In genomic region chr19:23273355-23274053, GRCm38 (mm10) we compare ENCODE assay signal across 8 mouse cellular contexts. TPM values are rescaled to one million over a fixed set of nuclear protein-coding genes. Genes with fewer than 3 reads are reported as not detected.
DNase-seq lines count a peak whose midpoint lies in the region; ATAC-seq lines count a peak whose summit lies in the region.

TSS of gene Smc5 (minus strand) at chr19:23273897.

- peak within 1 kb of the TSS; percentile 92 for H3K9ac ChIP-seq in intestine, embryonic 14.5 days (ENCODE audit: low read length)

- ATAC-seq in intestine, embryonic 14.5 days (replicated peaks; ENCODE audit: low FRiP score, low TSS enrichment, low read depth) = peak; percentile 96
- ATAC-seq in megakaryocyte progenitor cell, adult 5-6 weeks (replicated peaks; ENCODE audit: poor library complexity) = peak; percentile 95

- intact Hi-C loops in gastrocnemius, postnatal 14 days (cut with DNase I; ENCODE audit: low total_unique reads) = no loop called here
- intact Hi-C loops in left cerebral cortex, postnatal 10 days (cut with DNase I) = no loop called here

- H3K4me3 ChIP-seq in intestine, embryonic 14.5 days (ENCODE audit: low read depth, low read length) = peak within 1 kb of the TSS; percentile 95

- H3K27me3 ChIP-seq in intestine, embryonic 14.5 days (replicated peaks; ENCODE audit: control insufficient read depth, insufficient read depth, low read length) = no peaks in the 10 kb centered on the region

- peaks cover 3% of the 10 kb centered on the region for H3K36me3 ChIP-seq in intestine, embryonic 14.5 days (ENCODE audit: control insufficient read depth, insufficient read depth, low read length)

- WGBS in intestine, embryonic 14.5 days = under 1% methylated on average over 66 of the region's 69 CpGs

- H3K4me2 ChIP-seq in intestine, embryonic 14.5 days (ENCODE audit: low read length) = peak within 1 kb of the TSS; percentile 81

- peak within 1 kb of the TSS; percentile 77 for H3K27ac ChIP-seq in intestine, embryonic 14.5 days (ENCODE audit: low read depth)

- no peaks in the 10 kb centered on the region for H3K9me3 ChIP-seq in intestine, embryonic 14.5 days (ENCODE audit: control insufficient read depth, low read length)

- peak; percentile 96 to 97 for DNase-seq in adrenal gland, adult 18-20 months (ENCODE audit: low spot score in 2 of 2)
- DNase-seq in embryo, embryonic 10.5 days (ENCODE audit: low spot score) = peak; percentile 86
- peak; percentile 91 for DNase-seq in gastrocnemius, postnatal 14 days
- peak; percentile 94 for DNase-seq in intestine, embryonic 14.5 days (ENCODE audit: low spot score)
- peak; percentile 84 to 95 for DNase-seq in left cerebral cortex, postnatal 10 days (ENCODE audit: extremely low spot score in 1 of 2, low spot score in 2 of 2)
- DNase-seq in right cerebral cortex, postnatal 10 days (ENCODE audit: low spot score in 2 of 2) = peak; percentile 91 to 94
- DNase-seq in urinary bladder, postnatal 14 days (ENCODE audit: low spot score) = peak; percentile 92

- H3K4me1 ChIP-seq in intestine, embryonic 14.5 days (replicated peaks; ENCODE audit: control insufficient read depth, insufficient read depth, low read length) = peaks cover 8% of the 10 kb centered on the region

RNA-seq across cellular contexts. Expression of gene Smc5, which starts in this region (rescaled TPM):
- total RNA-seq in adrenal gland, adult 18-20 months (2021) = 10 to 100 TPM; 20.8 to 22.1 TPM
- total RNA-seq in gastrocnemius, postnatal 14 days (2021) = 10 to 100 TPM; 12.5 to 13.3 TPM
- 32.2 and 38.4 TPM in 2 replicates for polyA plus RNA-seq in intestine, embryonic 14.5 days (2014; fragmentation: Nextera tagmentation; extraction: Ambion mirVana)
- total RNA-seq in left cerebral cortex, postnatal 10 days (2021) = 10 to 100 TPM; 42.7 to 47.6 TPM
- total RNA-seq in megakaryocyte progenitor cell, adult 5-6 weeks (2015) = 44.1 and 52.2 TPM in 2 replicates
- 34.3 and 59.8 TPM in 2 replicates for total RNA-seq in megakaryocyte progenitor cell, adult 5-6 weeks (2017)

Comparison
In these comparisons a context has a peak if more than half of its experiments do, and no peak if none do; other contexts are left out.
1. Peak in every context shown above with its lines: DNase-seq, ATAC-seq, H3K4me3 ChIP-seq and H3K27ac ChIP-seq.